Mouse (Mus musculus) limb, embryonic 12.5 days (tissue): ENCODE results near the gene Pkd1l2. TPM values are rescaled to one million over a fixed set of nuclear protein-coding genes. Genes with fewer than 3 reads are reported as not detected.
A peak's percentile ranks its signal among the peaks of the same experiment; 100 is the strongest.

Source experiments
- ATAC-seq: fragments of 200-750 bp; cut with Nextera tagmentation; 2 replicates; pipeline ENCODE4 v1.8.0; 2017; ENCODE audit warnings: low read depth, moderate TSS enrichment; ENCODE audit not compliant: insufficient number of reproducible peaks, insufficient read depth, low FRiP score, low TSS enrichment
- H3K27ac ChIP-seq: fragments of 300-500 bp; sonication (generic); 2 replicates; pipeline ENCODE4 v1.5.1; 2016; ENCODE audit warnings: mild to moderate bottlenecking, moderate library complexity
- H3K27me3 ChIP-seq: fragments of 300-500 bp; sonication (generic); 2 replicates; pipeline ENCODE4 v1.6.1; 2016; ENCODE audit warnings: mild to moderate bottlenecking, moderate library complexity
- H3K36me3 ChIP-seq: fragments of 300-500 bp; sonication (generic); 2 replicates; pipeline ENCODE4 v1.6.1; 2016; ENCODE audit warnings: mild to moderate bottlenecking, moderate library complexity
- H3K4me1 ChIP-seq: fragments of 300-500 bp; sonication (generic); replicated peaks from 2 replicates; pipeline ENCODE4 v1.6.1; 2016
- H3K4me2 ChIP-seq: fragments of 300-500 bp; sonication (generic); 2 replicates; pipeline ENCODE4 v1.6.1; 2016; ENCODE audit warnings: mild to moderate bottlenecking, moderate library complexity
- H3K4me3 ChIP-seq: fragments of 300-500 bp; sonication (generic); replicated peaks from 2 replicates; pipeline ENCODE4 v1.5.1; 2016; ENCODE audit warnings: mild to moderate bottlenecking
- H3K9ac ChIP-seq: fragments of 300-500 bp; sonication (generic); replicated peaks from 2 replicates; pipeline ENCODE4 v1.6.1; 2016; ENCODE audit warnings: mild to moderate bottlenecking, moderate library complexity
- H3K9me3 ChIP-seq: fragments of 300-500 bp; sonication (generic); 2 replicates; pipeline ENCODE4 v1.6.1; 2016; ENCODE audit warnings: mild to moderate bottlenecking, moderate library complexity
- whole genome bisulfite sequencing: fragments of 180-500 bp; shearing (Covaris S2); methylation state at CpG from one replicate; pipeline ENCODE4 v1.1.7; 2016; 5-methylcytosine and 5-hydroxymethylcytosine counted together
- polyA plus RNA-seq: library from polyadenylated mRNA; unstranded; fragments of >200 nt; fragmentation: Nextera tagmentation; extraction: Ambion mirVana; gene quantifications from 2 replicates; pipeline ENCODE4 v1.2.1, GENCODE M21; 2016

Gene Pkd1l2
- polyA plus RNA-seq, 1 experiment from 2014 or later, result not detected

DNA sequence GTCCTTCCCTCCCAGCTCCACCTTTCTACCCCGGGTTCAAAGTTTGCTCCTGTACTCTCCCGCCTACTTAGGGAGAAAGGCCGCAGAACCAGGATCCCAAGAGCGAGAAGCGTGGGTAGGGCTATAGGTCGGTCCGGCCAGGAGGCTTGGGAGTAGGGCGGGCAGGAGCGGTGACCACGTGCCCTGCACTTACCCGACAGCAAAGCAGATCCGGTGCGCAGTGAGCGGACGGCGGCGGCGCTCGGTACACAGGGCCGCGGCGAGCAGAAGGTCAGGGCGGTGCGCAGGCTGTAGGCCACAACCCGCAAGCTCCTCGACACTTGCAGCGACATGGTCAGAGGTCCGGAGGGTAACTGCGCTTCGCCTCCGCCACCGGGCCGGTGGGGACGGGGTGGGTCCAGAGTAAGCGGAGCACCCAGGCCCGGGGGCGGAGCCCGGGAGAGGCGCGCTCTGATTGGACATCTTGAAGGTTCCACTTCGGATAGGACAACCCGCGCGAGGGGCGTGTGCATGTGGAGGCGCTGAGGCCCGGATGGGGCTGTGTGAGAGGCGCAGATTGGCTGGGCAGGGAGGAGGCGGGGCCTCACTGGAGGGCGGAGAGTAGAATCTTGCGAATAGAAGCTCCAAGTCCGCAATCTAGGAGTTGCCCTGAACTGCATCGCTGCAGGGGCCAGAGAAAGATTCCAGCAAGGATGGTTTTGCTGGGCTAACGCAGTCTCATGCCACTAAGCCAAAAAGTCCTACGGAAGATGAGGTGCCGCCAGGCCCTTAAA is 89.0 kb downstream of the Pkd1l2 start, which contains the start of gene Gcsh:
TSS of gene Gcsh (minus strand) at position 443 of the 773 bp plus-strand sequence.
- peak within 1 kb of the TSS; percentile 82 for H3K4me2 ChIP-seq
- peak within 1 kb of the TSS; percentile 67 for H3K4me3 ChIP-seq
- peak within 1 kb of the TSS; percentile 79; the same call in 1 of the 2 replicates for H3K27ac ChIP-seq
- H3K4me1 ChIP-seq, result peaks cover 9% of the 10 kb centered on the region
- H3K9me3 ChIP-seq, result no peaks in the 10 kb centered on the region
- H3K9ac ChIP-seq, result peak within 1 kb of the TSS; percentile 64
- H3K27me3 ChIP-seq, result no peaks in the 10 kb centered on the region
- WGBS, result 2% methylated on average over 56 of the region's 56 CpGs
- H3K36me3 ChIP-seq, result peaks cover 7% of the 10 kb centered on the region; the same call in 1 of the 2 replicates
- peak; percentile 100 for ATAC-seq

DNA sequence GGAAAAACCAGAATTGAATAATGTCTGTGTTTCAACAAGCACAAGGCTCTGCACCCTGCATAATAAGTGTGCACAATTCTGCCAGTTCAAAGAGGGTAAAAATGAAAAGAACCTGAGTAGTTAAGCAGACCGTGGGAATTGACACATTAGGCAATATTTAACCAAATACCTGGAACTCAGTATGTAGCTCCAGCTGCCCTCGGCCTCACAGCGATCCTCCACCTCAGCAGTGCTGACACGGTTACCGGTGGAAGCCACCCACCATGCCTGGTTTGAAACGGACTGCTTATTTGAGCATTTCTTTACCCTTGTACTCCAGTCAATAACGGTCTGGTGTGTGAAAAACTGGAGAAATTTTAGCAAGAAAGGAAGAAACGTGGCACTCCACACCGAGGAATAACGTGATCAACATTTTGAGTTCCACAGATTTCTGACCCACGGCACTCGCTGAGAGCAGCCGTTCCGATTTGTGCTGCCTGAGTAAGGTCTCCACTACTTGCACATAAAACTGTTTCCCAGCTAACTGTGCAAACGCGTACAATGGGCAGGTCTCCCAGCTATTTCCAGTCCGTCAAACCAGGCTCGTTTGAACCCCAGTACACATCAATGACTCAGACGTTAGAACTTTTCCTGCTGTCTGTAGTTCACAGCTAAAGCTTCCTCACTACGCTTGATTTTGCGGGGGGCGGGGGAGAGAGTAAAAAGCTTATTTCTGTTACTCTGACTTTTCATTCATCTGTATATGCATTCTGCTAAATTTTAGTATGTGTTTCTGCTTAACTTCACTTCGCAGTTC is 89.9 kb downstream of the Pkd1l2 start:
- H3K9me3 ChIP-seq, result no peaks in the 10 kb centered on the region
- H3K4me1 ChIP-seq, result peaks cover 9% of the 10 kb centered on the region
- peak overlapping the region; percentile 64 for H3K9ac ChIP-seq
- peak overlapping the region; percentile 82 for H3K4me2 ChIP-seq
- WGBS, result 10% methylated on average over 23 of the region's 23 CpGs
- no peak overlapping the region for H3K27ac ChIP-seq
- peak overlapping the region; percentile 67 for H3K4me3 ChIP-seq
- peaks cover 15% of the 10 kb centered on the region for H3K36me3 ChIP-seq
- no peaks in the 10 kb centered on the region for H3K27me3 ChIP-seq
- no peak for ATAC-seq

DNA sequence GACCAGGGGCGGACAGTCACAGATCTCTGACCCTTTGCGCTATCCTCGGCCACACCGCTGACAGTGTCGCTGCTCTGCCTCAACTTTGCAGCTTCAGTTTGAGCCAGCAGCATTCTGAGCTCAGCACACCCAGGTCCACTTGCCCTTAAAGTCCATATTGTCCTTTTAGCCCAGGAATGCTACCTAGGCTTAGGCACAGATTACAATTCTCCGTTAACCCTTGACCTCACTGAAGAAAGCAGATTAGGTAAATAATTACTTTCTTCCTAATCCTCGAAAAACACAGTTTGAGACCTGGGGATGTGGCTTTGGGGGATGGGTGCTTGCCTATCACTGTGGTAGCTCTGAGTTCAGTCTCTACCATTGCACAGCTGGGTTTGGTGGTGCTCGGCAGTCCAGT is 91.0 kb downstream of the Pkd1l2 start:
- H3K4me1 ChIP-seq, result peaks cover 9% of the 10 kb centered on the region
- H3K27ac ChIP-seq, result no peak overlapping the region
- 85% methylated on average over 8 of the region's 8 CpGs for WGBS
- ATAC-seq, result no peak
- H3K9ac ChIP-seq, result no peak overlapping the region
- no peaks in the 10 kb centered on the region for H3K9me3 ChIP-seq
- no peak overlapping the region for H3K4me2 ChIP-seq
- H3K27me3 ChIP-seq, result no peaks in the 10 kb centered on the region
- H3K4me3 ChIP-seq, result no peak overlapping the region
- peaks cover 24% of the 10 kb centered on the region for H3K36me3 ChIP-seq

DNA sequence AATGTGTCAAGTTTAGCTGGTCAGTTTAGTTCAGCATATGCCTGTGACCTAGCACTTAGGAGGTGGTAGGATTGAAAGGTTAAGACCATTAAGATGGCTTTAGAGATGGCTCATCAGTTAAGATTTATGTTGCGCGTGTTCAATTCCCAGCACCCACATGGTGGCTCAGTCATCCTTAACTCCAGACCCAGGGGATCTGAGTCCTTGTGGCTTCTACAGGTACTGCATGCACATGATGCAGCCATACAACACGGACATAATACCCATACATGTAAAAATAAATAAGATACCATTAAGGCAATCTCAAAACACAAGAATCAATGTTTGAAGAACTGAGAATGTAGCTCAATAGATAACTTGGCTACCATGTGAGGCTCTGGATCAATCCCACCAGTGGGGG is 92.4 kb downstream of the Pkd1l2 start:
- Histone ChIP-seq H3K36me3 (peaks cover 34% of the 10 kb centered on the region), H3K9me3 (no peaks in the 10 kb centered on the region), H3K4me1 (peaks cover 9% of the 10 kb centered on the region), H3K4me3 (no peak overlapping the region), H3K9ac (no peak overlapping the region), H3K4me2 (no peak overlapping the region), H3K27me3 (no peaks in the 10 kb centered on the region), H3K27ac (no peak overlapping the region)
- no peak for ATAC-seq
- 96% methylated on average over 3 of the region's 3 CpGs for WGBS

DNA sequence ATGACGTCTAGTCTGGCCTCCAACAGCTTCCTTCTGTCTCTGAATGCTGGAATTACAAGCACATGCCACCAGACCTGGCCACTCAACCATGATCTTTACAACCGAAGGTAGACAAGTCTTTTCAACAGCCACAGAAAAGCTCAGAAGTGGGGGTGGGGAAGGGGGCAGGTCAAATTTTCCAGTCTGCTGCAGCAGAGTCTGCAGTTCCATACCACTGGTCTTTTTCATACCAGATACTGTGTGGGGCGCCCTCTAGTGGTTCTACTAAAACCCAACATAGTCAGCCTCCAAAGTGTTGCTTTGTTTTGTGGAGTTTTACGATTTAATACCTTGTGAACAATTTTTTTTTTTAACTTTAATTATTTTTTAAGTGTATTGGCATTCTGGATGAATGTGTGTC is 102.1 kb downstream of the Pkd1l2 start:
- H3K4me2 ChIP-seq, result no peak overlapping the region; the same call in 1 of the 2 replicates
- no peaks in the 10 kb centered on the region for H3K27me3 ChIP-seq
- H3K9ac ChIP-seq, result no peak overlapping the region
- 23% methylated on average over 4 of the region's 4 CpGs for WGBS
- no peak overlapping the region for H3K27ac ChIP-seq
- H3K36me3 ChIP-seq, result peaks cover 31% of the 10 kb centered on the region
- no peak for ATAC-seq
- no peaks in the 10 kb centered on the region for H3K9me3 ChIP-seq
- H3K4me3 ChIP-seq, result no peak overlapping the region
- peaks cover 6% of the 10 kb centered on the region; the same call in 1 of the 2 replicates for H3K4me1 ChIP-seq

DNA sequence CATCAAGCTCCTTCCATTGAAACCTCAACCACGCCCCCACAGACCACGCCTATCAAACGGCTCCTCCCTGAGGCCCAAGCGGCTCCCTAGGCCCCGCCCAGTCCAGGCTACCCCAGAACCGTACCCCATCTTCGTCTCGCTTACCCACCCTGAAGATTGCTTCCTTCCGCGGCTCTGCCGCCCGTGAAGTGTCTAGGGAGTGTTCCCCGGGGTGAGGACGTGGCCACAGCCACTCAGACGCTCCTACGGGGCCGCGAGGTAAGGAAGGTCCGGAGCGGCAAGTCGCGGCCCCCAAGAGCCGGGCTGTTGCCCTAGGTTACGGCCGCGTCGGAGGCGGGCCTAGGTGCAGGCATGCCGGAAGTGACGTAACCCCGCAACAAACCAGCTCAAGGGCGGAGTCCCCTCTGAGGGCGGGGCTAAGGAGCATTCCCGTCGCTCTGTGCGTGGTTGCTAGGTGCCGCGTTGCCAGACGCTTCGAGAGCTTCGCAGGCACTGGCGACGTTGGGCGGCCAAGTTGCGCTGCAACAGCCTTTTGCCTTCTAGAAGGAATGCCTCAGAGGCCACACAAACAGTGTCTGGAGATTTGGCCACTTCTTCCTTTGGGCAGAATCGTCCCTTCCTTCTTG is 103.5 kb downstream of the Pkd1l2 start, which contains the start of gene 1700030J22Rik:
TSS of gene 1700030J22Rik (minus strand) at position 329 of the 626 bp plus-strand sequence.
- H3K27ac ChIP-seq, result no peak within 1 kb of the TSS
- ATAC-seq, result peak; percentile 97
- 0% methylated on average over 46 of the region's 46 CpGs for WGBS
- no peaks in the 10 kb centered on the region for H3K9me3 ChIP-seq
- peaks cover 18% of the 10 kb centered on the region for H3K36me3 ChIP-seq
- H3K4me2 ChIP-seq, result peak within 1 kb of the TSS; percentile 73
- H3K4me1 ChIP-seq, result peaks cover 8% of the 10 kb centered on the region; the same call in 1 of the 2 replicates
- H3K9ac ChIP-seq, result peak within 1 kb of the TSS; percentile 35; the same call in 1 of the 2 replicates
- peak within 1 kb of the TSS; percentile 76 for H3K4me3 ChIP-seq
- no peaks in the 10 kb centered on the region for H3K27me3 ChIP-seq

DNA sequence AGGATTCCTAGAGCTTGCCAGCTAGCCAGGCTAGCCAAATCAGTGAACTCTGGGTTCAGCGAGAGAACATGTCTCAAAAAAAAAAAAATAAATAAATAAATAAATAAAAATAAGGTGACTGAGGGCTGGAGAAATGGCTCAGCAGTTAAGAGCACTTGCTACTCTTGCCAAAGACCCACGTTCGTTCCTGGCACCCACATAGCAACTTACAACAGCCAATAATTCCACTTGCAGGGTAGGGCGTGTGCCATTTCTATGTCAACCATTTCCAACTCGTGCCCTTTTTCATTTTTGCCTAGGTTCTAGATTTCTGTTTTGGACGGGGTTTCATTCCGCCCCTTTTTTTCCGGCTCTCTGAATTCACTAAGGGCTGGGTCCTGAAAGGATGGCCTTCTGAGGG is 104.2 kb downstream of the Pkd1l2 start:
- no peak overlapping the region for H3K27ac ChIP-seq
- H3K4me1 ChIP-seq, result peaks cover 8% of the 10 kb centered on the region; the same call in 1 of the 2 replicates
- H3K9ac ChIP-seq, result no peak overlapping the region
- H3K4me3 ChIP-seq, result peak overlapping the region; percentile 76
- H3K27me3 ChIP-seq, result no peaks in the 10 kb centered on the region
- WGBS, result 31% methylated on average over 8 of the region's 8 CpGs
- H3K36me3 ChIP-seq, result peaks cover 12% of the 10 kb centered on the region
- no peak for ATAC-seq
- no peaks in the 10 kb centered on the region for H3K9me3 ChIP-seq
- peak overlapping the region; percentile 73 for H3K4me2 ChIP-seq

DNA sequence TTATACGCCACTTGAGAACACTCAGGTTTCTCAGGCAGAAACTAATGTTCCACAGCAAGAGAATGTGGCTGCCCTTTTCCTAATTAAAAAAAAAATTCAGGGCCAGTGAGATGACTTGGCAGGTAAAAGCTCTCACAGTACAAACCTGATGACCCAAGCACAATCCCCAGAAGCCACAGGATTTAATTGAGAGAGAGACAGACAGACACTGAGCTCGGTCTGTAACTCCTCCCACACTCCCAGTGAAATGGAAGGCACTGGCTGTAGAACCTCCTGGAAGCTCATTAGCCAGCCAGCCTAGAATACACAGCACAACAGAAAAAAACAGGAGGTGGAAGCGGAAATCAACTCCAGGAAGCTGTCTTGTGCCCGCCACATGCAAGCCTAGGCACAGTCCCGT is 106.6 kb downstream of the Pkd1l2 start:
- no peak for ATAC-seq
- Histone ChIP-seq H3K4me1 (peaks cover 8% of the 10 kb centered on the region; the same call in 1 of the 2 replicates), H3K27me3 (no peaks in the 10 kb centered on the region), H3K4me3 (no peak overlapping the region), H3K9ac (peak overlapping the region; percentile 34; the same call in 1 of the 2 replicates), H3K9me3 (no peaks in the 10 kb centered on the region), H3K36me3 (no peaks in the 10 kb centered on the region), H3K4me2 (no peak overlapping the region), H3K27ac (no peak overlapping the region)
- 56% methylated on average over 5 of the region's 5 CpGs for WGBS

DNA sequence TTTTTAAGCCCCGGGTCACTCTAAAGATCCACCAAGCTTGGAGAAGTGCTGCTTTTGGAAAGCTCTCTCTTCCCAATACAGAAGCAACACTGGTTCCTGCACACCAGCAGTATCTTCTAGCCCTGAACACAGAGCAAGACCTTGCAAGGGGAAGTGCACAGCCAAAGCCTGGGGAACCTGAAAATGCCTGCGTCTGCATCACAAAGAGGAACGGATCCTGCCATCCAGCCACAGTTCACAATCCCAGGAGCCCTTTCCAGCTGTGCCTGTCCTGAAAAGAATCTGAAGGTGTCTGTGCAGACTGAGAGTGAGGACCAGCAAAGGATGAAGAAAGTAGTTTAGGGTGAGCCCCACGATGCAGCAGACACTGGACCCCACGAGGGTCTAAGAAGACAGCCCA is 107.2 kb downstream of the Pkd1l2 start:
- no peak overlapping the region for H3K4me2 ChIP-seq
- peak overlapping the region; percentile 34; the same call in 1 of the 2 replicates for H3K9ac ChIP-seq
- H3K4me1 ChIP-seq, result peaks cover 7% of the 10 kb centered on the region; the same call in 1 of the 2 replicates
- 42% methylated on average over 5 of the region's 5 CpGs for WGBS
- no peak overlapping the region for H3K4me3 ChIP-seq
- no peak overlapping the region for H3K27ac ChIP-seq
- no peak for ATAC-seq
- no peaks in the 10 kb centered on the region for H3K9me3 ChIP-seq
- H3K27me3 ChIP-seq, result no peaks in the 10 kb centered on the region
- no peaks in the 10 kb centered on the region for H3K36me3 ChIP-seq

DNA sequence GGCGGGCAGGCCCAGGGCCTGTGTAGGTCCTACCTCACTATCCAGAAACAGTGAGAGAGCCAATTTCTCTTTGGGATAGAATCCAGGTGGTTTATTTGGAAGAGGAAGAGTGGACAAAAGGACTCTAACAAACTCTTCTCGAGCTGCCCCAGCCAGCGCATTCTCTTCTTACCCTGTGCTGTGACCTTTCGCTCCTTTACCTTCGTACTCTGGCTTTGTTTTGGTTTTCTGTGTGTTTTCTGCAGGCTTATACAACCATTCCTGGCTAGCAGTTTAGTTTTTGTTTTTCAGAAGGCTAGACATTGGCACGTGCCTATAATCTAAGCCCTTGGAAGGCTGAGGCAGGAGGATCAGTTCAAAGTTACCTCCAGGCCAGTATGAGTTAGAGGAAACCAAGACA is 112.7 kb downstream of the Pkd1l2 start:
- ATAC-seq, result no peak
- Histone ChIP-seq H3K4me2 (no peak overlapping the region), H3K4me1 (no peaks in the 10 kb centered on the region), H3K36me3 (no peaks in the 10 kb centered on the region), H3K9ac (no peak overlapping the region), H3K4me3 (no peak overlapping the region), H3K27me3 (no peaks in the 10 kb centered on the region), H3K9me3 (no peaks in the 10 kb centered on the region), H3K27ac (no peak overlapping the region)
- 91% methylated on average over 6 of the region's 6 CpGs for WGBS

DNA sequence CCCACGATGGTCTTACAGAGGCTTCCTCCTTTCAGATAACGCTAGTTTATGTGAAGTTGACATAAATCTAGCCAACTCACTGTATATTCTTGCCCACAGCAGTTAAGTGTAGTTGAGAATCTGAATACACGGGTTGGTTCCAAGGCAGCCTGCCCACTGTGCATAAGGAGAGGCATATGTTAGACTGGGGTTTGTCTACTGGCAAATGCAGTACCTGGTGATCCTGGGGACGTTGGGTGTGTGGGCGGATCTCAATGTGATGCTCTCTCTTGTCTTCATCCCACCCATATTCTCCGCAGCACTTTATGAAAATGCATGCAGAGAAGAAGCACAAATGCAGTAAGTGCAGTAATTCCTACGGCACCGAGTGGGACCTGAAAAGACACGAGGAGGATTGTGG is 127.8 kb downstream of the Pkd1l2 start:
- WGBS, result 90% methylated on average over 9 of the region's 9 CpGs
- Histone ChIP-seq H3K27me3 (no peaks in the 10 kb centered on the region), H3K4me3 (no peak overlapping the region), H3K4me2 (no peak overlapping the region), H3K9me3 (no peaks in the 10 kb centered on the region), H3K4me1 (peaks cover 6% of the 10 kb centered on the region), H3K36me3 (peaks cover 67% of the 10 kb centered on the region), H3K27ac (no peak overlapping the region), H3K9ac (no peak overlapping the region)
- ATAC-seq, result no peak
